Mouse (Mus musculus) cerebellum, adult 11 months (tissue): ENCODE data around the gene Ggta1.
"Not testable (repeated sequence)": the region's sequence is repeated elsewhere in the genome, so short reads cannot be mapped to it uniquely, and the experiment has no call there.

Experiments used
- DNase-seq: peaks from one replicate; pipeline ENCODE4 v3.0.0; 2022

Gene Ggta1

GRCm38 (mm10) chr2:35459316-35459715 is 3.7 kb downstream of the Ggta1 start:
- DNase-seq = no peak

GRCm38 (mm10) chr2:35458421-35458820 is 4.6 kb downstream of the Ggta1 start:
- DNase-seq = no peak

GRCm38 (mm10) chr2:35453736-35454135 is 9.3 kb downstream of the Ggta1 start:
- no peak for DNase-seq

GRCm38 (mm10) chr2:35452695-35453094 is 10.3 kb downstream of the Ggta1 start:
- not testable (repeated sequence) for DNase-seq

- no peak for DNase-seq
These were observed 11.5 kb downstream of the Ggta1 start for GRCm38 (mm10) chr2:35451484-35452050.

GRCm38 (mm10) chr2:35450856-35451255 is 12.2 kb downstream of the Ggta1 start:
- DNase-seq = no peak

GRCm38 (mm10) chr2:35449687-35450622 is 13.1 kb downstream of the Ggta1 start:
- no peak for DNase-seq

GRCm38 (mm10) chr2:35448914-35449670 is 13.9 kb downstream of the Ggta1 start:
- DNase-seq = no peak

- no peak for DNase-seq
These were observed 14.7 kb downstream of the Ggta1 start for GRCm38 (mm10) chr2:35448215-35448913.

- no peak for DNase-seq
These were observed 15.6 kb downstream of the Ggta1 start for GRCm38 (mm10) chr2:35447453-35447852.

- no peak for DNase-seq
These were observed 16.2 kb downstream of the Ggta1 start for GRCm38 (mm10) chr2:35446798-35447197.

- DNase-seq = no peak
These were observed 16.7 kb downstream of the Ggta1 start for GRCm38 (mm10) chr2:35446300-35446699.

GRCm38 (mm10) chr2:35445610-35446009 is 17.4 kb downstream of the Ggta1 start:
- no peak for DNase-seq

- DNase-seq = no peak
These were observed 18.2 kb downstream of the Ggta1 start for GRCm38 (mm10) chr2:35444764-35445262.

GRCm38 (mm10) chr2:35443981-35444763 is 18.9 kb downstream of the Ggta1 start:
- DNase-seq = no peak

- no peak for DNase-seq
These were observed 19.7 kb downstream of the Ggta1 start for GRCm38 (mm10) chr2:35443325-35443724.

GRCm38 (mm10) chr2:35442079-35442478 is 21.0 kb downstream of the Ggta1 start:
- DNase-seq = no peak

- DNase-seq = no peak
These were observed 21.6 kb downstream of the Ggta1 start for GRCm38 (mm10) chr2:35441419-35441818.

- no peak for DNase-seq
These were observed 22.6 kb downstream of the Ggta1 start for GRCm38 (mm10) chr2:35440480-35440879.

GRCm38 (mm10) chr2:35437796-35438195 is 25.2 kb downstream of the Ggta1 start:
- no peak for DNase-seq

- DNase-seq = no peak
These were observed 28.4 kb downstream of the Ggta1 start for GRCm38 (mm10) chr2:35434576-35435123.

- DNase-seq = no peak
These were observed 29.6 kb downstream of the Ggta1 start for GRCm38 (mm10) chr2:35433428-35433827.
